ENCODE assay signal across 8 mouse cellular contexts in genomic region chr5:148740366-148741266, GRCm38 (mm10).
DNase-seq lines count a peak whose midpoint lies in the region; ATAC-seq lines count a peak whose summit lies in the region.
"Had no signal": no experiment of that assay in that cellular context is flagged by ENCODE, and none has a peak within 500 bp of the region (broad histone marks: within the 10 kb centered on the region; RNA-seq: fewer than 3 reads in every experiment).

No protein-coding gene starts in this region.

- H3K9me3 ChIP-seq in heart, embryonic 14.5 days (ENCODE audit: control insufficient read depth, low read length) = no peaks in the 10 kb centered on the region
- no peaks in the 10 kb centered on the region for H3K9me3 ChIP-seq in midbrain, embryonic 13.5 days
- H3K9me3 ChIP-seq: embryonic facial prominence, embryonic 12.5 days had no signal

- peak overlapping the region; percentile 16 for H3K9ac ChIP-seq in heart, embryonic 14.5 days (ENCODE audit: low read length)
- no peak overlapping the region for H3K9ac ChIP-seq in midbrain, embryonic 13.5 days (replicated peaks)
- H3K9ac ChIP-seq: embryonic facial prominence, embryonic 12.5 days had no signal

- ATAC-seq in heart, embryonic 14.5 days (ENCODE audit: insufficient number of reproducible peaks, insufficient read depth, low FRiP score, low read depth) = 0 out of 2 replicates have a peak, but pooled peaks have one; percentile 20
- no peak for ATAC-seq in midbrain, embryonic 13.5 days

- peak overlapping the region; percentile 5; the same call in 1 of the 2 replicates for H3K4me2 ChIP-seq in heart, embryonic 14.5 days (ENCODE audit: low read length)
- no peak overlapping the region for H3K4me2 ChIP-seq in midbrain, embryonic 13.5 days (replicated peaks)
- H3K4me2 ChIP-seq: embryonic facial prominence, embryonic 12.5 days had no signal

- WGBS in heart, embryonic 14.5 days = 55% methylated on average over 15 of the region's 15 CpGs
- 79% methylated on average over 15 of the region's 15 CpGs for WGBS in midbrain, embryonic 13.5 days

- H3K27me3 ChIP-seq in heart, embryonic 14.5 days (ENCODE audit: control insufficient read depth, insufficient read depth, low read length) = no peaks in the 10 kb centered on the region
- no peaks in the 10 kb centered on the region for H3K27me3 ChIP-seq in midbrain, embryonic 13.5 days
- H3K27me3 ChIP-seq: embryonic facial prominence, embryonic 12.5 days had no signal

- no peaks in the 10 kb centered on the region for H3K36me3 ChIP-seq in heart, embryonic 14.5 days (ENCODE audit: control insufficient read depth, insufficient read depth, low read length)
- H3K36me3 ChIP-seq in midbrain, embryonic 13.5 days = no peaks in the 10 kb centered on the region
- H3K36me3 ChIP-seq: embryonic facial prominence, embryonic 12.5 days had no signal

- DNase-seq in ES-CJ7 (ENCODE audit: low read depth, low spot score) = peak; percentile 59
- peak; percentile 82 for DNase-seq in adrenal gland, adult 8-10 months
- peak; percentile 50 to 59 for DNase-seq in kidney, postnatal 4 days
- DNase-seq in lung, postnatal 4 days = peak; percentile 82 to 87
- no peak for DNase-seq in right cerebral cortex, postnatal 4 days

- H3K27ac ChIP-seq in heart, embryonic 14.5 days (replicated peaks in 1 of 2; ENCODE audit: control insufficient read depth in 1 of 2, insufficient read depth in 1 of 2, low read depth in 2 of 2, low read length in 2 of 2) = peak overlapping the region; percentile 20 to 49; a peak in 3 of 4 replicates
- H3K27ac ChIP-seq in midbrain, embryonic 13.5 days = no peak overlapping the region; the same call in 1 of the 2 replicates
- H3K27ac ChIP-seq: embryonic facial prominence, embryonic 12.5 days had no signal

- peaks cover 3 to 16% of the 10 kb centered on the region in 2 experiments for H3K4me1 ChIP-seq in heart, embryonic 14.5 days (ENCODE audit: control insufficient read depth in 2 of 2, insufficient read depth in 2 of 2, low read length in 2 of 2)
- peaks cover 10% of the 10 kb centered on the region; the same call in 1 of the 2 replicates for H3K4me1 ChIP-seq in midbrain, embryonic 13.5 days (replicated peaks)

- H3K4me3 ChIP-seq in heart, embryonic 14.5 days (ENCODE audit: control insufficient read depth in 1 of 2, insufficient read depth in 1 of 2, low read depth in 1 of 2, low read length in 2 of 2) = no peak overlapping the region
- H3K4me3 ChIP-seq in midbrain, embryonic 13.5 days (replicated peaks) = no peak overlapping the region
- H3K4me3 ChIP-seq: embryonic facial prominence, embryonic 12.5 days had no signal
